Mouse (Mus musculus) C2C12 (cell line): Measurements from ENCODE around the gene Rfc3. TPM values are rescaled to one million over a fixed set of nuclear protein-coding genes. Genes with fewer than 3 reads are reported as not detected.

ENCODE experiments used
- H3K27me3 ChIP-seq: one replicate; pipeline ENCODE4 v1.6.1; 2011; ENCODE audit not compliant: control insufficient read depth, insufficient read depth, insufficient read length
- H3K36me3 ChIP-seq: one replicate; pipeline ENCODE4 v1.6.1; 2011; ENCODE audit not compliant: control insufficient read depth, insufficient read depth
- H3K4me3 ChIP-seq: one replicate; pipeline ENCODE4 v1.5.1; 2011; ENCODE audit warnings: mild to moderate bottlenecking, control low read depth; ENCODE audit not compliant: poor library complexity, insufficient read depth, severe bottlenecking
- H3K79me2 ChIP-seq: one replicate; pipeline ENCODE4 v1.6.1; 2011; ENCODE audit not compliant: control insufficient read depth, insufficient read depth
- H3K79me3 ChIP-seq: one replicate; pipeline ENCODE4 v1.6.1; 2011; ENCODE audit warnings: low read depth, control low read depth
- H3ac ChIP-seq: one replicate; pipeline ENCODE3; 2011; ENCODE audit warnings: low read depth; ENCODE audit not compliant: control insufficient read depth, insufficient read length
- CEBPB ChIP-seq: IDR thresholded peaks from one replicate; pipeline ENCODE4 v1.6.1; 2011; ENCODE audit warnings: low read depth, mild to moderate bottlenecking, control low read depth, moderate library complexity
- CTCF ChIP-seq: IDR thresholded peaks from one replicate; pipeline ENCODE4 v1.5.1; 2011; ENCODE audit not compliant: control insufficient read depth, insufficient read depth, insufficient read length
- FOSL1 ChIP-seq: IDR thresholded peaks from one replicate; pipeline ENCODE4 v1.8.0; 2011; ENCODE audit warnings: mild to moderate bottlenecking, low read length; ENCODE audit not compliant: poor library complexity, insufficient read depth, severe bottlenecking
- MAX ChIP-seq: IDR thresholded peaks from one replicate; pipeline ENCODE4 v1.6.1; 2011; ENCODE audit warnings: mild to moderate bottlenecking, control low read depth
- MYOD1 ChIP-seq: IDR thresholded peaks from one replicate; pipeline ENCODE4 v1.6.1; 2011; ENCODE audit warnings: low read depth; ENCODE audit not compliant: control insufficient read depth, insufficient read length
- MYOG ChIP-seq: IDR thresholded peaks from one replicate; pipeline ENCODE4 v1.6.1; 2011; ENCODE audit not compliant: control insufficient read depth, insufficient read length; ENCODE audit errors: extremely low read depth
- USF1 ChIP-seq: IDR thresholded peaks from one replicate; pipeline ENCODE4 v1.6.1; 2011; ENCODE audit warnings: low read depth, mild to moderate bottlenecking, control low read depth, moderate library complexity
- polyA plus RNA-seq: library from polyadenylated mRNA; unstranded; fragments of >200 nt; fragmentation: generic; extraction: Trizol; gene quantifications from one replicate; pipeline ENCODE4 v1.2.1, GENCODE M21; 2012; ENCODE audit warnings: missing spikeins

Rfc3 gene
- polyA plus RNA-seq, 1 experiment: 84.3 TPM

DNA sequence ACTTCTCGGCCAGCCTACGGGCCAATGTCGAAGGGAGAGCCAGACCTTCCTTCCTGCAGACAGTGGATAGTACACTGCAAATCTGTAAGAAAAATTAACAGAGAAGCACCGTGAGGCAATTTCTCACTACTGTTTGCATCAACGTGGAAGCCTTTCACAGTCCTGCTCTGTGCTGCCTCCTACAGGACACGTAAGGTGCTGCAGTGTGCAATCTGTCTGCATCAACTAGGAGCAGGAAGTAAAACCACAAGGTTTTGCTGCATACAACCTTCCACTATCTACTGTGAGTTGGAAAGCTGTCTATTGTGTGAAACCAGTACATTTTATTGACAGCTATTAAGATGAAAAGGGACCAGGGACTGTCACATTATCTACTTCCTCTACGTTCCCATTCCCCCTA is 6.2 kb downstream of the Rfc3 start:
- peaks cover 93% of the 10 kb centered on the region for H3K36me3 ChIP-seq

DNA sequence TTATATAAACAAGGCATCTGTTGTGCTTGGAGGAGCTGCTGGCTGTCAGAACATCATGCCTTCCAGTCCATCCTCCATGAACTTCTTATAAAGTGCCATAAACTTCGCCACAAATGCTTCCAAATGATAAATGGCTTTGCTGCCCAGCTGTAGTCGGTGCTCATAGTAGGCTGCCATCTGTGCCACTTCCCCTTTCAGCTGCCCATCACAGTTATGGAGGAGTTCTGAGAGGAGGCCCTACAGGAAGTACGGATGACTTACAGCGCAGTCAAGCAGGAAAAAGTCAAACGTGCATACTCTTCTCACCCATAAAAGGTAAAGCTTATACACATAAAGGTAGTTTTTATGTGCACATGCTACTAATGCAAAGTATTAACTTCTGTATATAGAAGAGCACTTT is 8.2 kb downstream of the Rfc3 start:
- TF ChIP-seq CTCF: no peak
- no peak for TF ChIP-seq CEBPB
- TF ChIP-seq MYOG: no peak
- H3ac ChIP-seq: no peak overlapping the region
- H3K36me3 ChIP-seq: peaks cover 75% of the 10 kb centered on the region

More for the DNA sequence above, 6.2 kb downstream of the Rfc3 start:
- no peak for TF ChIP-seq CEBPB
- TF ChIP-seq FOSL1: no peak
- TF ChIP-seq MAX: no peak
- no peak for TF ChIP-seq CTCF
- no peak for TF ChIP-seq USF1
- TF ChIP-seq MYOD1: no peak
- no peak for TF ChIP-seq MYOG
- peaks cover 8% of the 10 kb centered on the region for H3K79me2 ChIP-seq
- no peaks in the 10 kb centered on the region for H3K27me3 ChIP-seq
- H3K79me3 ChIP-seq: peaks cover 7% of the 10 kb centered on the region
- no peak overlapping the region for H3ac ChIP-seq
- no peak overlapping the region for H3K4me3 ChIP-seq

DNA sequence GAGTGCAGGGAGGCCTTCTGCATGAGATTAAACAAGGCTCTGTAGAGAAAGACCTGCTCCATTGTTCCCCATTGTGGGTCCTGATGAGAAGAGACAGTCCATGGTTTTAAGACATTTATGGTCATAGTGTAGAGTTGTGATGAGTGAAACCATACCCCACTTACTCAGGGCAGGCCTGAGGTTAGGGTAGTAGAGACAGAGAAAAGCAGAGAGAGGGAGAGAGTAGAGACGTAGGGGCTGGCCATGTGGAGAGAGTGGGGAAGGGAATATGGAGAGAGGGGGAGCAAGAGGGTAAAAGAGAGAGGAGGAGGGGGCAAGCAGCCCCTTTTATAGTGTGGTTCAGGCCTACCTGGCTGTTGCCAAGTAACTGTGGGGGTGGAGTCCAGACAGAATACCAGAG is 8.9 kb downstream of the Rfc3 start:
- H3K27me3 ChIP-seq: no peaks in the 10 kb centered on the region
- peaks cover 4% of the 10 kb centered on the region for H3K79me3 ChIP-seq
- H3K79me2 ChIP-seq: no peaks in the 10 kb centered on the region
- TF ChIP-seq FOSL1: no peak
- no peak for TF ChIP-seq MYOG
- TF ChIP-seq USF1: no peak
- TF ChIP-seq CTCF: no peak
- peaks cover 68% of the 10 kb centered on the region for H3K36me3 ChIP-seq
- no peak overlapping the region for H3ac ChIP-seq
- H3K4me3 ChIP-seq: no peak overlapping the region

More for the DNA sequence above, 8.2 kb downstream of the Rfc3 start:
- Histone ChIP-seq H3K79me3 (peaks cover 4% of the 10 kb centered on the region), H3K4me3 (no peak overlapping the region), H3K27me3 (no peaks in the 10 kb centered on the region), H3K79me2 (no peaks in the 10 kb centered on the region)

DNA sequence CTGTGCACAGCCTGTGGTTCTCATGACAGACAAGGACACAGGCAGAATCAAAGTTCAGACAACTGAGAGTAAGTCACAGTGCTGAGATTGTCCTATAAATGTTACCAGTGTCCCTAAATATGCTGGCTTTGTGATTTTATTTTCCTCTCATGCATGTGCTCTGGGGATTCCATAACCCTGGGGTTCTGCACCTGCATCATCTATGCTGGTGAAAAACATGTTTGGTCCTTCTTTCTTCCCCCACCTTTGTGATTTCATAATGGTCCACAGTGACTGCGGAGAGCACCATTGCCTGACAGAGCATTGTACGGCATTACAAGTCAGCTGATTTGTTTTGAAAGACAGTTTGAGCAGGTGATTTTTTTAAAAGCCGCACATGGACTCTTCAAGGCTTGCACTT is 45.1 kb downstream of the Rfc3 start, which contains the start of gene Vmn2r18:
Gene Vmn2r18, minus strand, starts transcription at position 101 of the 400 bp plus-strand sequence.
- TF ChIP-seq MYOD1 (no peak), MAX (no peak), FOSL1 (no peak), CEBPB (no peak), USF1 (no peak), CTCF (no peak), MYOG (no peak)
- no peaks in the 10 kb centered on the region for H3K36me3 ChIP-seq
- no peak within 1 kb of the TSS for H3K4me3 ChIP-seq
- H3K27me3 ChIP-seq: no peaks in the 10 kb centered on the region
- no peaks in the 10 kb centered on the region for H3K79me3 ChIP-seq
- H3K79me2 ChIP-seq: no peaks in the 10 kb centered on the region
- no peak within 1 kb of the TSS for H3ac ChIP-seq

DNA sequence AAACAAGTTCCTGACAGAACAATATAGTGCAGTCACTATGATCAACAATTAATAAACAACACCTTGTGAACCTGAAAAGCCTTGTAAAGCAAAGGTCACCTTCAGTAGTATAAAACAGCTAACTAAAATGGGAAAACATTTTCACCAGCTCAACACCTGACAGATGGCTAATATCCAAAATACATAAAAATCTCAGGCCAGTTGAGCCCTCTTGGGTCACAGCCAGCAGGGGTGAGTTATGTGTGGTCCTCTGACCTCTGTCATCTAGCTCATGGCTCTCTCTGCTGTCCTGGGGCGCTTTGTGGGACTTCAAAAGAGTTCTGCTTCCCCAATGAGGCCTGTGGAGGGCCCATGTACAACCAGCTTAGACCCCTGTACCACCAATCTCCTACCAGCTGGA is 49.3 kb downstream of the Rfc3 start:
- Histone ChIP-seq H3K4me3 (no peak overlapping the region), H3K36me3 (no peaks in the 10 kb centered on the region), H3K27me3 (no peaks in the 10 kb centered on the region), H3ac (no peak overlapping the region), H3K79me2 (no peaks in the 10 kb centered on the region), H3K79me3 (no peaks in the 10 kb centered on the region)
- TF ChIP-seq CEBPB (no peak), CTCF (no peak), MYOD1 (no peak), USF1 (no peak), MYOG (no peak)

Other genes with a start within 250 kb of the Rfc3 start
- not detected for gene Gm42906, start 223.1 kb downstream of the Rfc3 start, polyA plus RNA-seq
- 0.04 TPM for gene Vmn2r18, start 45.2 kb downstream of the Rfc3 start, polyA plus RNA-seq